Mouse (Mus musculus): ENCODE data around the gene Miox. TPM values are rescaled to one million over a fixed set of nuclear protein-coding genes. Genes with fewer than 3 reads are reported as not detected.

Miox gene
- polyA plus RNA-seq, 1 experiment, result 2.7 TPM

- H3K4me1 ChIP-seq (replicated peaks; ENCODE audit: control insufficient read depth, insufficient read depth, low read length), result no peaks in the 10 kb centered on the region
- no peak for DNase-seq
- no peak overlapping the region for H3K27ac ChIP-seq (ENCODE audit: control insufficient read depth, insufficient read depth, low read length)
- whole genome bisulfite sequencing, result 96% methylated on average over 13 of the region's 13 CpGs
- H3K4me3 ChIP-seq (ENCODE audit: control insufficient read depth, insufficient read depth, low read length), result no peak overlapping the region
- no peaks in the 10 kb centered on the region for H3K27me3 ChIP-seq (ENCODE audit: control insufficient read depth, insufficient read depth, low read length)
- peaks cover 78% of the 10 kb centered on the region for H3K36me3 ChIP-seq (ENCODE audit: control insufficient read depth, insufficient read depth, low read length)
- TF ChIP-seq POLR2A (IDR thresholded peaks at IDR 0.05; ENCODE audit: control insufficient read depth, extremely low read depth, insufficient read depth, low read length, poor library complexity), result no peak
- TF ChIP-seq CTCF (IDR thresholded peaks at IDR 0.05; ENCODE audit: borderline replicate concordance, control insufficient read depth, extremely low read depth, insufficient read depth, low read length, poor library complexity), result no peak
These were observed 34.0 kb upstream of the Miox start for GRCm38 (mm10) chr15:89300180-89300579.

DNA sequence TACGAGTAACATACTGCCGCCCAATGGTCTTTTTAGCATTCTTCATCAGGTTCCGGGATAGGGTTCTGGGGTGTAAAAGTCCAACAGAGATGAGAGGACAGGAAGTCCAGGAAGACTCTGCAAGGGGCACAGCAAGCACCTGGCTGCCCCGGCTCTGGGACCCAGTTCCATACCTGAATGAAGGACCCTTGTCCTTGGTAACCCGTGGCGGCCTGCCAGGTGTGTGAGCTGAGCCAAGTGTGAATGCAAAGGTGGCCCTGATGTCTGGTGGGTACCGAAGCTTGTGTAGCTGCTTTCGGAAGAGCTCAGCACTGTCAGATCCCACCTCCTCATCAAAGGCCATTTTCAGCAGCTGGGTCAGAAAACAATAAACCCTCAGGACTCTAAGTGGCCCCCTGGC is 33.6 kb upstream of the Miox start:
- Histone ChIP-seq H3K27me3 (ENCODE audit: control insufficient read depth, insufficient read depth, low read length) (no peaks in the 10 kb centered on the region), H3K4me3 (ENCODE audit: control insufficient read depth, insufficient read depth, low read length) (no peak overlapping the region), H3K36me3 (ENCODE audit: control insufficient read depth, insufficient read depth, low read length) (peaks cover 78% of the 10 kb centered on the region), H3K4me1 (replicated peaks; ENCODE audit: control insufficient read depth, insufficient read depth, low read length) (no peaks in the 10 kb centered on the region), H3K27ac (ENCODE audit: control insufficient read depth, insufficient read depth, low read length) (no peak overlapping the region)
- 98% methylated on average over 8 of the region's 8 CpGs for WGBS
- TF ChIP-seq POLR2A (IDR thresholded peaks at IDR 0.05; ENCODE audit: control insufficient read depth, extremely low read depth, insufficient read depth, low read length, poor library complexity) (no peak), CTCF (IDR thresholded peaks at IDR 0.05; ENCODE audit: borderline replicate concordance, control insufficient read depth, extremely low read depth, insufficient read depth, low read length, poor library complexity) (no peak)
- no peak for DNase-seq

DNA sequence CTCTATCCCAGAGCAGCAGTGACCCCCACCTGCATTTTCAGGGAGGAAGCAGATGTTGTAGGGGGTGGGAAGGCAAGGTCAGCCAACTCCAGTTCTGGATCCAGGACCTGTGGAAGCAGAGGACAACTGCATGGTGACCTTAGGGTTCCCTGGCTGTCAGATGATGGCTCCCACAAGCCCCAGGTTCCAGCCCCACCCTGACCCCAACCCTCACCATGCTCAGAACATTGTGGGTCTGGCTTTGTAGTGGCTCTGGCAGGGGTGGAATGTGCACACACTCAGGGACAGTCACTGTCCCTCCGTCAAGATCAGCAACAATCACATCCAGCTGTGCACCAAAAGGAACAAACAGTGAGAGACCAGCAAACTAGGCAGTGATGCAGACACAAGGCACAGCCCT is 28.2 kb upstream of the Miox start:
- Histone ChIP-seq H3K4me1 (replicated peaks; ENCODE audit: control insufficient read depth, insufficient read depth, low read length) (peaks cover 39% of the 10 kb centered on the region), H3K27me3 (ENCODE audit: control insufficient read depth, insufficient read depth, low read length) (no peaks in the 10 kb centered on the region), H3K27ac (ENCODE audit: control insufficient read depth, insufficient read depth, low read length) (no peak overlapping the region), H3K4me3 (ENCODE audit: control insufficient read depth, insufficient read depth, low read length) (no peak overlapping the region), H3K36me3 (ENCODE audit: control insufficient read depth, insufficient read depth, low read length) (peaks cover 49% of the 10 kb centered on the region)
- 100% methylated on average over 1 of the region's 1 CpGs for WGBS
- TF ChIP-seq POLR2A (IDR thresholded peaks at IDR 0.05; ENCODE audit: control insufficient read depth, extremely low read depth, insufficient read depth, low read length, poor library complexity), result no peak
- no peak for TF ChIP-seq CTCF (IDR thresholded peaks at IDR 0.05; ENCODE audit: borderline replicate concordance, control insufficient read depth, extremely low read depth, insufficient read depth, low read length, poor library complexity)
- no peak for DNase-seq

DNA sequence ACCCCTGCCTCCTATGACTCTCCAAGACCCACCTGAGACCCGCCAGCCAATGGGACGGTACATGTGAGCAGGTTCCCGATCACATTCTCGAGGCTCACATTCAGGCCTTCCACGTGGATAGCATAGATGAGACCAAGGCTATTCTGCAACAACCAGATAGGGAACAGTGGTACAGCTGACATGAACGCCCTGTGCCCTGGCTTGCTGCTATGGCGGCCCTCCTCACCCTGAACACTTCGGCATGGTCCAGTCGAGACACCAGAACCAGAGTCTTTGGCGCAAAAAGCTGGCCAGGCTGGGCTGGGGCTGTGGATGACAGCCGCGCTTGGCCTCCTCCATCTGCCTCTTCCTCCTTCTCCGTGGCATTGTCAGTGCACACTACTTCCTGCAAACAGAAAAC is 26.7 kb upstream of the Miox start:
- no peak overlapping the region for H3K4me3 ChIP-seq (ENCODE audit: control insufficient read depth, insufficient read depth, low read length)
- H3K36me3 ChIP-seq (ENCODE audit: control insufficient read depth, insufficient read depth, low read length), result peaks cover 34% of the 10 kb centered on the region
- H3K27me3 ChIP-seq (ENCODE audit: control insufficient read depth, insufficient read depth, low read length), result no peaks in the 10 kb centered on the region
- DNase-seq, result no peak
- TF ChIP-seq CTCF (IDR thresholded peaks at IDR 0.05; ENCODE audit: borderline replicate concordance, control insufficient read depth, extremely low read depth, insufficient read depth, low read length, poor library complexity), result no peak
- WGBS, result 81% methylated on average over 13 of the region's 13 CpGs
- peaks cover 49% of the 10 kb centered on the region for H3K4me1 ChIP-seq (replicated peaks; ENCODE audit: control insufficient read depth, insufficient read depth, low read length)
- no peak overlapping the region for H3K27ac ChIP-seq (ENCODE audit: control insufficient read depth, insufficient read depth, low read length)

GRCm38 (mm10) chr15:89308406-89309139 is 25.6 kb upstream of the Miox start:
- Histone ChIP-seq H3K27me3 (ENCODE audit: control insufficient read depth, insufficient read depth, low read length) (no peaks in the 10 kb centered on the region), H3K4me3 (ENCODE audit: control insufficient read depth, insufficient read depth, low read length) (no peak overlapping the region), H3K4me1 (replicated peaks; ENCODE audit: control insufficient read depth, insufficient read depth, low read length) (peaks cover 58% of the 10 kb centered on the region), H3K27ac (ENCODE audit: control insufficient read depth, insufficient read depth, low read length) (peak overlapping the region; percentile 90), H3K36me3 (ENCODE audit: control insufficient read depth, insufficient read depth, low read length) (peaks cover 24% of the 10 kb centered on the region)
- no peak for TF ChIP-seq POLR2A (IDR thresholded peaks at IDR 0.05; ENCODE audit: control insufficient read depth, extremely low read depth, insufficient read depth, low read length, poor library complexity)
- WGBS, result 74% methylated on average over 7 of the region's 7 CpGs
- DNase-seq, result no peak

GRCm38 (mm10) chr15:89309962-89310498 is 24.2 kb upstream of the Miox start:
- peak; percentile 81 for DNase-seq
- H3K27ac ChIP-seq (ENCODE audit: control insufficient read depth, insufficient read depth, low read length), result peak overlapping the region; percentile 90
- no peak overlapping the region for H3K4me3 ChIP-seq (ENCODE audit: control insufficient read depth, insufficient read depth, low read length)
- H3K4me1 ChIP-seq (replicated peaks; ENCODE audit: control insufficient read depth, insufficient read depth, low read length), result peaks cover 66% of the 10 kb centered on the region
- peaks cover 11% of the 10 kb centered on the region for H3K36me3 ChIP-seq (ENCODE audit: control insufficient read depth, insufficient read depth, low read length)
- H3K27me3 ChIP-seq (ENCODE audit: control insufficient read depth, insufficient read depth, low read length), result no peaks in the 10 kb centered on the region
- no peak for TF ChIP-seq POLR2A (IDR thresholded peaks at IDR 0.05; ENCODE audit: control insufficient read depth, extremely low read depth, insufficient read depth, low read length, poor library complexity)
- peak; percentile 42; the same call in 1 of the 2 replicates for TF ChIP-seq CTCF (IDR thresholded peaks at IDR 0.05; ENCODE audit: borderline replicate concordance, control insufficient read depth, extremely low read depth, insufficient read depth, low read length, poor library complexity)
- 6% methylated on average over 6 of the region's 6 CpGs for WGBS

DNA sequence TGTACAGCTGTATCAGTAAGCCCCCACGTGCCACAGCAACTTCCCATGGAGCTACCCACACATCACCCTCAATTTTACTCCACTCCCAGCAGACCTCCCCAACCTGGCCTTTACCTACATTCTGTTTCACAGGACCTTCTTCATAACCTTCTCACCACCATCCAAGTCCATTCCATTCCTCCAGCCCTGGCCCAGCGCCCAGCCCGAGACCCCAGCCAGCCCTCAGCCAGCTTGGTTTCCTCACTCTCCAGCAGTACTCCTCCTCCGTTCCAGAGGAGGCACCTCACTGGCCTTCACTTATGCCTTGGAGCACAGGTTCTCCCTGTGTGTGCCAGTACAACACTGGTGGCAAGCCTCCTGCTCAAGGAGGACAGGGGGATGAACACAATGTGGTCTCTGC is 20.8 kb upstream of the Miox start:
- WGBS, result 89% methylated on average over 4 of the region's 4 CpGs
- Histone ChIP-seq H3K27ac (ENCODE audit: control insufficient read depth, insufficient read depth, low read length) (no peak overlapping the region), H3K27me3 (ENCODE audit: control insufficient read depth, insufficient read depth, low read length) (no peaks in the 10 kb centered on the region), H3K36me3 (ENCODE audit: control insufficient read depth, insufficient read depth, low read length) (no peaks in the 10 kb centered on the region), H3K4me3 (ENCODE audit: control insufficient read depth, insufficient read depth, low read length) (no peak overlapping the region), H3K4me1 (replicated peaks; ENCODE audit: control insufficient read depth, insufficient read depth, low read length) (peaks cover 56% of the 10 kb centered on the region)
- TF ChIP-seq CTCF (IDR thresholded peaks at IDR 0.05; ENCODE audit: borderline replicate concordance, control insufficient read depth, extremely low read depth, insufficient read depth, low read length, poor library complexity) (no peak), POLR2A (IDR thresholded peaks at IDR 0.05; ENCODE audit: control insufficient read depth, extremely low read depth, insufficient read depth, low read length, poor library complexity) (no peak)
- DNase-seq, result no peak

Data from thymus, adult 2 months (tissue).